ENCODE assay signal across 16 mouse cellular contexts in genomic region chr6:117214506-117214905, GRCm38 (mm10).
"Had no signal": no experiment of that assay in that cellular context is flagged by ENCODE, and none has a peak within 500 bp of the region (broad histone marks: within the 10 kb centered on the region; RNA-seq: fewer than 3 reads in every experiment).

No protein-coding gene starts in this region.

- H3K27ac ChIP-seq: kidney, postnatal 0 days; limb, embryonic 15.5 days; liver, embryonic 12.5 days; midbrain, embryonic 10.5 days; neural tube, embryonic 15.5 days had no signal

- H3K27me3 ChIP-seq: limb, embryonic 15.5 days; neural tube, embryonic 15.5 days had no signal

- H3K4me1 ChIP-seq: limb, embryonic 15.5 days; liver, embryonic 12.5 days; midbrain, embryonic 10.5 days; neural tube, embryonic 15.5 days had no signal

- H3K4me3 ChIP-seq: limb, embryonic 15.5 days; liver, embryonic 12.5 days; midbrain, embryonic 10.5 days; myocyte; neural tube, embryonic 15.5 days had no signal

- DNase-seq: kidney, adult 11 months; kidney, adult 9 months; kidney, postnatal 36 days; layer of hippocampus, adult 9-11 months; layer of hippocampus, postnatal 36 days; lung, embryonic 14.5 days; lung, postnatal 10 days; lung, postnatal 4 days; midbrain, embryonic 14.5 days; thymus, postnatal 4 days had no signal
